Mouse (Mus musculus) kidney, adult 9 months (tissue): ENCODE results near the gene Eva1b.
A peak's percentile ranks its signal among the peaks of the same experiment; 100 is the strongest.

Experiments used
- DNase-seq: peaks from one replicate; pipeline ENCODE4 v3.0.0; 2022

Gene Eva1b

DNA sequence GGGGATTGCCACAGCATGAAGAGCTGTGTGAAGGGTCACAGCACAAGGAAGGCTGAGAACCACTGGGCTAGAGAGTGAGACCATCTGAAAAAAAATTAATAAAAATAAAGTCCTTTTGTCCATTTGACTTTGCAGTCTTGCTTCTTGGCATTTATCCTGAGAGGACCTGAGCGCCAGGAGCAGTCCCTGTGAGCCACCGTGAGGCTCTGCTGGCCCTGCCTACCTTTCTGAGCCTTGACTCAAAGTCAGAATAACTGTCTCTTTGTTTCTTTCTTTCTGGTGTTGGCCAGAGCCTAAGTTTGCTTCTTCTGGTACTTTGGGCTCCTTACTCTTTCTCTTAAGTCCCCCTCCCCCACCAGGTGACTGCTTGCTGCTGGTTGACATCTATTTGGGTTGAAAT lies 27.0 kb upstream of the Eva1b start:
- no peak for DNase-seq

DNA sequence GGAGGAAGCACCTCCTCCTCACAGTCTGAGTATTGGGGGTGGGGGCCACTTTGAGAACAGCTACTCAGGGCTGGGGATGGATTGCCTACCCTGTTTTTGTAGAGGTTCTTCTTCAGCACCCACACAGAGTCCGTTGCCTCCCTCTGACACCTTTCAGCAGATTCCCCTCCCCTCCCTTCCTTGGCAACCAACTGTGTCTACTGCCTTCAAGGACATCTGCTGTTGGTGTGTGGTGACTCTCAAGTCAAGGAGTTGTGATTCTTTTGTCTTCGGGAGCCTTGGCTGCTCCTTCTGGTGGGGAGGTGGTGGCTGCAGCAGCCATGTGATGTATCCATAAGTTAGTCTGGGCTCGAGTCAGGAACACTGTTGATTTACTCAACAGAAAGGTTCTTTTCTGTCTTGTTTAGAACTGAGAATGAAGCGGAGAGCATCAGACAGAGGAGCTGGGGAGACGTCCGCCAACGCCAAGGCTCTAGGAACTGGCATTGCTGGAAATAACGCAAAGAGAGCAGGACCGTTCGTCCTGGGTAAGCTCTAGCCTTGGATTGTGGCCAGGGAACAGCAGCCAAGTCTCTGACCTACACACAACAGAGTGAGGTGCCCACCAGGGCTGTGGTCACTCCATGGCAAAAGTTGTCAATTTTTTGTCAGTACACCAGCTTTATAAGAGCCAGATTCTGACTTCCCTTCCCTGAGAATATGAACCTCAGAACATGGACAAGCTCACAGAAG lies 24.1 kb upstream of the Eva1b start:
- DNase-seq: no peak

- peak; percentile 54 for DNase-seq
These were observed 17.0 kb upstream of the Eva1b start for GRCm38 (mm10) chr4:126130502-126130901.

GRCm38 (mm10) chr4:126131290-126132121 lies 16.0 kb upstream of the Eva1b start:
- DNase-seq: peak; percentile 57

DNA sequence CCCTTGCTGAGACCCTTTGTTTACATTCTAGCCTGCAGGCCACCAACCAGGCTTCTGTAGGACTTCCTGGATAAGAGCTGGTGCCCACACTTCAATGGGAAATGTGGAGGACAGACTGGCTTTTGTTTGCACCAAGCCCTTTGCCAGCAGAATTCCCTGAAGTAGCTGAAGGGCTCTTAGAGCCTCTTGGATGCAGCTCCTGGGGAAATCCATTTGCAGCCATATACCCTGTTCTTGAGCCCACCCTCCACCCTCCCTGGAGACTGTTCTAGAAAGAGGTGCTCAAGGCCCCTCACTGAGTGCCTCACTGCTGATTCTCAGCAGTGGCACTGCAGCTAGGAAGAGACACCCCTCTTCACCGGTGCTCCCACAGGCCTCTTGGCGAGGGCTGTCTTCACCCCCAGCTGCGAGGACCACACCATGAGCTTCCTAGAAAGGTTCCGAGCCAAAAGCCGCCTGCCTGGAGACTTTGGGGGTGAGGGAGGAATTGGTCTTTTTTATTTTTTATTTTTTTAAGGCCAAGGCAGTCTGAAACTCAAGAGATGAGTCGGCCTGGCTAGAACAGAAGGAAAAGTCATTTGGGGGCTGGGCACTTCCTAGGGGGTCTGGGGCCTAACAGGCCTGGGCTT lies 14.8 kb upstream of the Eva1b start:
- DNase-seq: no peak

- no peak for DNase-seq
These were observed 13.3 kb upstream of the Eva1b start for GRCm38 (mm10) chr4:126134236-126134635.

GRCm38 (mm10) chr4:126134639-126135038 lies 12.9 kb upstream of the Eva1b start:
- peak; percentile 46 for DNase-seq

GRCm38 (mm10) chr4:126137773-126138172 lies 9.8 kb upstream of the Eva1b start:
- DNase-seq: no peak

GRCm38 (mm10) chr4:126141021-126141420 lies 6.5 kb upstream of the Eva1b start:
- DNase-seq: peak; percentile 53

GRCm38 (mm10) chr4:126145396-126145795 lies 2.1 kb upstream of the Eva1b start:
- peak; percentile 63 for DNase-seq

- no peak for DNase-seq
These were observed 491 bp upstream of the Eva1b start for GRCm38 (mm10) chr4:126146974-126147532.

- peak; percentile 79 for DNase-seq
These were observed 817 bp downstream of the Eva1b start for GRCm38 (mm10) chr4:126148161-126148961.

GRCm38 (mm10) chr4:126149041-126149676 lies 1.6 kb downstream of the Eva1b start:
- DNase-seq: peak; percentile 50

DNA sequence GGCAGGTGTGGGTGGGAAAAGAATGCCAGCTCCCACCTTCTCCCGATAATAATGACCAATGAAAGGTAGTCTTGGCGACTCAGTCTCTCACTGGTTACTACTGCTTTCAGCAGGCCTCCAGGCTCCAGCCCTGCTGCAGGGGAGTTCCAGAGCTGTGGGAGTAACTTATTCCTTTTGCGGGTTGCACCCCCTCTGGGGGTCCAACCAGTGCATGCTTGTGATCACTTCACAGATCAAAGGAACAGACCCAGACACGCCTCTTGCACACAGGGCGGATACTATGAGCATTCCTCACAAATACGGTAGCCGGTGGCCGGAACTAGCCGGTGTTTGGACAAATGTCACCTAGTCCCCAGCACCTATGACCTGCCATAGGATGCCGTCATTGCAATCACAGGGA lies 2.3 kb downstream of the Eva1b start:
- no peak for DNase-seq

DNA sequence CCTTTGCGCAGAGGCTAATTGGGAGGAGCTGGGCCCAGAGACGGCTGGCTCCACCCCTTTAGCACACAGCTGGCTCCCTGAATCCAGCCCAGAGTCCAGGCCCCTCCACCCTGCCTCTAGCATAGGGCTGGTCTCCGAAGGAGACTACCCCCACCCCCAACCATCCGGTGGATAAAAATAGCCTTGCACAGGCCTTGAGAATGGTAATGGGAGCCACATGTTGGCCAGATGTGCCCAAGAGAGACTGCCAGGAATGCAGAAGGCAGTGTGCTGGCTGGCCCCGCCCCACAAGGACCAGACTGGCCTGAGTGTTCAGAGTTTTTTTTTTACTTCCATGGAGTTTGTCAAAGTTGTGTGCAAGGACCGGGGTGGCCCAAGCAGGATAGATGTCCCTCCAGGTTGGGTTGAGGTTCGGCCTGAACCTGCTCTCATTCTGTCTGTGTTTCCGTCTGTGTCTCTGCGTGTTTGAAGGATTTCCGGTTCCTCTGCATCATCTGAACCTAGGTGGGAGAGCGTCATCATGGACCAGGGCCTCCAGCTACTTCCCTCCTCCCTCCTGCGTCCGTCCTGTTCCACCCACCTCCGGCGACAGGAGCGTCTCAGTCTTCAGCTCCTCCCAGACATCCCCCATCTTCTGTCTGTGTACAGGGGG lies 2.9 kb downstream of the Eva1b start:
- DNase-seq: peak; percentile 86

DNA sequence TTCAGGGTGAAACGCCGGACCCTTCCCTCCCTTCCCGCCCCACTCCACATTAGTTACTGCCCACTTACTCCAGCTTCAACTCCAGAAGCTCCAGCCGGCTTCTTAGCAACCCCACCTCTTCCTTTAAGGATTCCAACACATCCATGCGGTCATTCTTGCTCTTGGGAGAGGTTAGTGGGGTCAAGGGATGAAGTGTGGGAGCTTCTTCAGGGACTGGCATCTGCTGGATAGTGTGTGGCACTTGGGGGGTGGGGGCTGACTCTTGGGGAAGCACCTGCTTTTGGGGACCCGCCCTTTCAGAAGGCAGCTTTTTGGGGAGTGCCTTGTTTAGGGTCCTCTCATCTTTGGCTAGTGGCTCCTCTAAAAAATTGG lies 3.4 kb downstream of the Eva1b start:
- no peak for DNase-seq

DNA sequence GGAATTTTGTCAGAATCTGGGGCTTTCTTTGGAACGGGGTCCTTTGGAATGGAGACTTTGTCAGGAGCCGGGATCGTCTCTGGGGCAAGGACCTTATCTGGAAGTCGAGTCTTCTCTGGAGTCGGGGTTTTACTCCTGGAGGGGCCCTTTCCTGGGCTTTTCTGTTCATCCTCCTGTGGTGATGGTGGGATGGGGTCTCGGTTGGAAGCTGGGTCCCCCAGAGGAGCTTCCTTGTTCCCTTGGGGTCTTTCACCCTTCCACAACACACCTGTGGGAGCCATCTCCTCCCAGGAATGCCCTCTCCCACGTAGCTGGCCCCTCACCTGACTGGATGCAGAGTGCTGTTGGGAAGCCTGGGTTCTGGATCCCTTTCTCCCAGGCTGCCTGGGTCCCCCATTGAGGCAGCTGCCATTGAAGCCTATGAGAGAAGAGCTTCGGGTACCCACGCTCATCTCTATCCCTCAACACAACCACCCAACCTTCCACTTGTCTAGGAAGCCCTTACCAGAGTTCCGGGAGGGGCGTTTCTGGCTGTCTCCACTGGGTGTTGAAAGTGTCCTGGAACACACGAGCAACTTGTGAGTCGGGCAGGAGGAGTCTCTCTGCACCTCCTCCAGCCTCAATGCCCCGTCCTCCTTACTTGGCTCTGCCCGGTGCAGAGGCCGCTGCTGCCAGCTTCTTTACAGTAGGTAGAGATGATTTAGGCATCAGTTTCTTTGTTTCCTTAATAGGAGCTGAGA lies 4.3 kb downstream of the Eva1b start:
- no peak for DNase-seq

DNA sequence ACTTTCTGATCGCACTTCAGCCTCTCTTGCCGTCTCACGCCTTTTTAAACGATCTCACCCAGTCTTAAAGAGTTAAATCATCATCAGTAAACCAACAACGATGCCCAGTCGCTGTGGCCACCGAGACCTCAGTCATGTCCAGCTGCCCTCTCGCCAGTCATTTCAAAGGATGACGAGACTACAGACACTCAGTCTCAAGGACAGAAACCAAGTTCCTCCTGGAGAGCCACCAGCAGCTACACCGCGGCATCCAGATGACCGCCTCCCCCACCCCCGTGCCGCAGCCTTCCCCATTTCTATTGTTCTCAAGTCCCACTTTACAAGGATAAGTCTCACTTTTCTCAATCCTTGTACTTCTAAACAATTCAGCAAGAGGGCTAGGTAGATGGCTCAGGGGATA lies 5.3 kb downstream of the Eva1b start:
- DNase-seq: no peak

DNA sequence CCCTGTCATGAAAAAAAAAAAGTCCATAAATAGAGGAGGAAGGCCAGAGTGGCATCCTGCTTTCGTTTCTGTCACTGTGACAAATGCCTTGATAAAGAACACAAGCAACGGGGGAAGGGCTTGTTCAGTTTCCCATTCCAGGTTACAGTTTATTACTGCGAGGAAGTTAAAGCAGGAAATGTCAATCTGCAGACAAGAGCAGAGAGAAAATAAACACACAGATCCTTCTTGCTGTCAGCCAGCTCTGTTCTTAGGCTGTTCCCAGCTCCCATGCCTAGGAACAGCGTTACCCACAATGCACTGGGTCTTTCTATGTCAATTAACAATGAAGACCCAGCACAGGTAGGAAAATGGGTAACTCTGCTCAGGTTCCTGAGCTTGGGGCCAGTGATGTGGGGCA lies 7.6 kb downstream of the Eva1b start:
- peak; percentile 74 for DNase-seq

DNA sequence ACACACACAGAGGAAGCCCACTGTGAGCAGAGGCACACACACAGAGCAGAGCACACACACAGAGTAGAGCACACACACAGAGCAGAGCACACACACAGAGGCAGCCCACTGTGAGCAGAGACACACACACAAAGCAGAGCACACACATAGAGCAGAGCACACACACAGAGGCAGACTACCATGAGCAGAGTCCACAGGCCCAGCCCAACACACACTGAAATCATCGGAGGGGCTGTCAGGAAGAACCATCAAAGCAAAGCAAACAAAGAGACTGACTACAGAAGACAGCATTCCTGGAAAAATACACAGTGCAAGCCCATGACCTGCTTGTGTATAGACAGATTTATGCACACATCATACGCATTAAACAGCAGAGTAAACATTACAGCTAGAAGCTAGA lies 8.3 kb downstream of the Eva1b start:
- DNase-seq: no peak

GRCm38 (mm10) chr4:126156617-126157016 lies 9.1 kb downstream of the Eva1b start:
- DNase-seq: no peak
